Mouse (Mus musculus) megakaryocyte, embryonic 14.5 days (primary cell): Measurements from ENCODE around the gene Hand2. TPM values are rescaled to one million over a fixed set of nuclear protein-coding genes. Genes with fewer than 3 reads are reported as not detected.
A peak's percentile ranks its signal among the peaks of the same experiment; 100 is the strongest.

Source experiments
- H3K27me3 ChIP-seq: replicated peaks from 2 replicates; pipeline ENCODE3; 2012; ENCODE audit warnings: inconsistent platforms
- H3K36me3 ChIP-seq: replicated peaks from 2 replicates; pipeline ENCODE3; 2012; ENCODE audit warnings: low read length, inconsistent platforms, mixed read lengths
- H3K4me1 ChIP-seq: 2 replicates; pipeline ENCODE4 v1.6.1; 2012; ENCODE audit warnings: inconsistent platforms
- H3K4me3 ChIP-seq: replicated peaks from 2 replicates; pipeline ENCODE3; 2012; ENCODE audit warnings: moderate library complexity, mild to moderate bottlenecking, inconsistent platforms
- H3K9me3 ChIP-seq: 2 replicates; pipeline ENCODE4 v1.6.1; 2012; ENCODE audit warnings: inconsistent platforms
- FLI1 ChIP-seq: IDR thresholded peaks from 2 replicates; pipeline ENCODE4 v1.6.1; 2012; ENCODE audit warnings: low read length, inconsistent platforms, mixed read lengths
- GATA1 ChIP-seq: IDR thresholded peaks from 3 replicates; pipeline ENCODE4 v1.6.1; 2012; ENCODE audit warnings: mixed read lengths, low read length, inconsistent platforms, borderline replicate concordance
- polyA plus RNA-seq: library from polyadenylated mRNA; stranded (reverse); fragments of >175 nt; gene quantifications from 2 replicates; pipeline ENCODE4 v1.2.3, GENCODE M21; 2012; ENCODE audit warnings: low replicate concordance; ENCODE audit not compliant: insufficient read depth

Gene Hand2
- polyA plus RNA-seq, 1 experiment, result 0.03 TPM

DNA sequence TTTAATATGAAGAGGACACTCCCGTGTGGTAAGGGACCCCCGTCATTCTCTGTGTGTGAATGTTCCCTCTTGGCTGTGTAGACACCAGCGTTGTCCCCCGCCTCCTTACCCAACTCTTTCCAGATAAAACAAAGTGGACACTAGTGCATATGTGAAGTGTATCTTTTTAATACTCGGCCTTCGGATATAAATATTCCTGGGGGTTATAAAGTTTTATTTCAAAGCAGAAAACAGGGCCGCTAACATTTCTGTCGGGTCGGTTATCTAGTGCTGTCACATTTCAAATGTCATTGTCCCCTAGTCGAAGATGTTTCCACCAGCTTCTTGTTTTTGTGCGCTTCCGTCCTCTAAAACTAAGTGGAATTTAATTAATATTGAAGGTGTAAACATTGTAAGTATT, 3.3 kb downstream of the Hand2 start:
- peaks cover 24% of the 10 kb centered on the region for H3K9me3 ChIP-seq
- no peaks in the 10 kb centered on the region for H3K36me3 ChIP-seq
- H3K4me1 ChIP-seq, result peaks cover 50% of the 10 kb centered on the region
- TF ChIP-seq FLI1 (no peak), GATA1 (no peak)
- H3K27me3 ChIP-seq, result peaks cover 98% of the 10 kb centered on the region
- H3K4me3 ChIP-seq, result no peak overlapping the region

DNA sequence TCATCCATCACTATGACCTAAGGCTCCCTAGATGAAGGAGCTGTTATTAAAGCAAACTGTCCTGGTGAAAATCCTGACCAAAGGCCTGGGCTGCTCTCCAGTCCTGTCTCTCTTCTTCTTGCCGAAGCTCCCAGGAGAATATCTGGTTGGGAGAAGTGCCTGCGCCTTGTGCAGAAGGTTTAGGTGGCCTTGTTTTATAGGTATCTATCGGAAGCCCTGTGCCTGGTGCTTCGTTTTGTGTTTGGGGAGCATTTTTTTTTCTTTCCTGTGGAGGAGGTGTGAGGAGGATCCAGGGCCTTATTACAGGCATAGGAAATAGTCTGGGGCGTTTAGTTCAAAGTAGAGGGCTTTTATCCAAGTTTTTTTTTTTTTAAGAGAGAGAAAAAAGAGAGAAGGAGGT, 3.9 kb downstream of the Hand2 start:
- Histone ChIP-seq H3K4me1 (peaks cover 52% of the 10 kb centered on the region), H3K4me3 (no peak overlapping the region), H3K9me3 (peaks cover 26% of the 10 kb centered on the region), H3K27me3 (peaks cover 98% of the 10 kb centered on the region), H3K36me3 (no peaks in the 10 kb centered on the region)
- no peak for TF ChIP-seq FLI1

DNA sequence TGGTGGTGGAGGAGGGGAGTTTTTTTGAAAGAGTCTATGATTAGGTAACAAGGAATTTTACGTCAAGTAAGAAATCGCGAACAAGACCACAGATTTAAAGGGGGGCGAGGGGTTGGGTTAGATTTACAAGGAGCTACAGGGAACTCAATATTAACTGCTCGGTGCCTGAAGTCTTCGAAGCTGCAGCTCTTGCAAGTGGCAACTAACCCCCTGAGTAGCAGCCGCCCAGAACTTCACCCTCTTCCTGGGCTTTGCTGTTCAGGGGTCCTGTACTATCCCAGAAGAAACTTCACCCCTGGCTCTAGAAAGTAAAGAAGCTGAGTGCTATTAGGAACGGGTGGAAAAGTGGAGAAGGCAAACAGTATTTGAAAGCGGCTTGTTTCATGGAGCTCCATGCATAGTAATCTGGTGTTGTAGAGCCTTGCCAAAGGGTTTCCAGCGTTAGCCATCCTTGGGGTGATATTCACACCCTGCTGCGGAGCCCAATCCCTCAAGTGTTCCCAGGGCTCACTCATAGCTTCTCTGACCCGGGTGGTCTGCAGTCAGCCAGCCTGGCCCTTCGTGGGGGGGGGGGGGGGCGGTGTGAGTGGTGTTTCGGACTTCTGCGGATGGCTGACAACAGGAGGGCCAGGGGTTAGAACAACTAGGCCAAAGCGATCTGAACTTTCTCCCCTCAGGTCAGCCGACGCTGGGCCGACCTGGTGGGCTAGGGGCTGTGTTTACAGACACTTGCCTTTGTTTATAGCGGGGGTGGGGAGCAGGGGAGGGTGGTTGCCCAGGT, 4.5 kb downstream of the Hand2 start:
- peaks cover 26% of the 10 kb centered on the region for H3K9me3 ChIP-seq
- H3K36me3 ChIP-seq, result no peaks in the 10 kb centered on the region
- H3K27me3 ChIP-seq, result peaks cover 98% of the 10 kb centered on the region
- no peak overlapping the region for H3K4me3 ChIP-seq
- TF ChIP-seq GATA1 (no peak), FLI1 (no peak)
- peaks cover 50% of the 10 kb centered on the region for H3K4me1 ChIP-seq

DNA sequence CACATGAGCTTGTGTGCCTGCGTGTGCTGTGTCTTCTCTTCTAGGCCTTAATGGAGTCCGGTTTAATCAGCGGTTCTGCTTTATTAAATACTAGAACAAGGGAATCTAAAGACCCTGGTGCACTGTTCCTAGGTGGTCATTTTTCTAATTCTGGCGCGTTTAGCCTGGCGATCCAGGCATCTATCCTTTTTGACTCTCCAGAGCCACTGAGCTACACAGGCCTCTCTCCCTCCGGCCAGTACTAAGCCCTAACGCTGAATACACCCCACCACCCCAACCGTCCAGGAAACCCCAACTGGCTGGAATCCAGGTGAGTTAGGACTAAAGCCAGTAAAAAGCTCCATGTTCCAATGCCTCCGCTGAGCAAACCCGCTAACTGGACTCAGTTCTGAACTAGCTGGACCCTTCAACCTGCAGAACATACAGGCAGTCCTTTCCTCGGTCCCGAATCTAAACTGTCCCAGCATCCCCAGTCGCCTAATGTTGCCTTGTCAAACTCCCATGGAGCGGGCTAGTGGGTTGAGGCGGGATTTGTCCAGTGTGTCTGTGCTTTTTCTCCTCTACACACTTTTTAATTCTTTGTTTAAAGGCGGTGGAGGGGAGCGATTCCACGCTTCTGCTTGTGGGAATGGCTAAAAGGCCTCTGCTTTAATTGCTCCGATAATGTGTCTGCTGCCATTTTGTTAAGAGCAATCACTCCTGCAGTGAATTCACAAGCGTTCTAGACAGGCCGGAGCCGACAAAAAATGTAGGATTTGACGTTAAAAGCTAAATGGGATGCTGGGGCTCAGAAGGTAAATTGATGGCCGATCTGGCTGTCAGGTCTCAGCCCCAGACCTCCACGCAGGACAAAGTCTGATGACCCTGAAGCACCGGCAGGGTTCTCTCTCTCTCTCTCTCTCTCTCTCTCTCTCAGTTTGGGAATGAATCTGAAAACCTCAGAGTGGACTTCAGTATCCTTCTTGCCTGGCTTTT, 5.6 kb downstream of the Hand2 start:
- Histone ChIP-seq H3K4me3 (no peak overlapping the region), H3K9me3 (peaks cover 26% of the 10 kb centered on the region), H3K36me3 (no peaks in the 10 kb centered on the region), H3K27me3 (peaks cover 97% of the 10 kb centered on the region), H3K4me1 (peaks cover 41% of the 10 kb centered on the region)
- TF ChIP-seq GATA1, result no peak
- TF ChIP-seq FLI1, result no peak

DNA sequence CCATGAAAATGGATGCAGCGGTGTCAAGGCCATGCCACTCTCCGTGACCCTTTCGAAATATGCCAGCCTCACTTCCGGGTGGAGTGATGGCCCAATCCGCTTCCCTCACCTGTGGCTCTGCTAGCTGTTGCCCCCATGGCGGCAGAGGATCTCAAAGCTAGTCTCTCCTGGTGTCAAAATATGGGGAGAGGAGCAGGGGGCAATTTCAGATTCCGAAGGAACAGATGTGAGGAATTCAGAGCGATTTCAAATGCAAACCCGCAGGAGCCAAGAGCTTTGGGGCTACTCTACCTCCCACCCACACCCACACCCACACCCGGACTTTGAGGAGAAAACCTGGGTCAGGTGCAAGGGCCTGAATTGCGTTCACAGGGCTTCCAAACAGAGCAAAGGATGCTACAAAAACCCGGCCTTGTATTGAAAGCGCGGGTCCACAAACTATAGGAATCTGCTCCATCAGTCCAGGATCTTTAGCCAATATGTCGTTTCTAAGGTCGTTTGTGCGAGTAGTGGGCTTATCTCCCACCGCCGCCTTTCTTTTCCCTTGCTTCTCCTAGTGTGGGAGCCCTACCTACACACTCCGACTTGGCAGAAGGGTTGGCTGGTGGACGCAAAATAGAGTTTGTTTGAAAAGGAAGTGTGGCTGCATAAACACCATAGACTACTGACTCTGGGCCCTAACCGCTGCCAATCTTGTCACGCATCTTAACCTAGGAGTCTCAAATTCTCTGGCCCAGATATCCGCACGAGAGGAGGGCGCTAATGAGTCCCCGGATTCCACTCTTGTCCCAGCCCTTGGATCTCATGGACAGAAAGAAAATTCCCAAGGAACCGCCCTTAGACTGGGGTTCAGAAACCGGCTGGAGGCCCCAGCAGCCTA, 6.7 kb downstream of the Hand2 start:
- Histone ChIP-seq H3K4me3 (no peak overlapping the region), H3K27me3 (peaks cover 97% of the 10 kb centered on the region), H3K36me3 (no peaks in the 10 kb centered on the region), H3K9me3 (peaks cover 22% of the 10 kb centered on the region), H3K4me1 (peaks cover 38% of the 10 kb centered on the region)
- no peak for TF ChIP-seq FLI1
- no peak for TF ChIP-seq GATA1

DNA sequence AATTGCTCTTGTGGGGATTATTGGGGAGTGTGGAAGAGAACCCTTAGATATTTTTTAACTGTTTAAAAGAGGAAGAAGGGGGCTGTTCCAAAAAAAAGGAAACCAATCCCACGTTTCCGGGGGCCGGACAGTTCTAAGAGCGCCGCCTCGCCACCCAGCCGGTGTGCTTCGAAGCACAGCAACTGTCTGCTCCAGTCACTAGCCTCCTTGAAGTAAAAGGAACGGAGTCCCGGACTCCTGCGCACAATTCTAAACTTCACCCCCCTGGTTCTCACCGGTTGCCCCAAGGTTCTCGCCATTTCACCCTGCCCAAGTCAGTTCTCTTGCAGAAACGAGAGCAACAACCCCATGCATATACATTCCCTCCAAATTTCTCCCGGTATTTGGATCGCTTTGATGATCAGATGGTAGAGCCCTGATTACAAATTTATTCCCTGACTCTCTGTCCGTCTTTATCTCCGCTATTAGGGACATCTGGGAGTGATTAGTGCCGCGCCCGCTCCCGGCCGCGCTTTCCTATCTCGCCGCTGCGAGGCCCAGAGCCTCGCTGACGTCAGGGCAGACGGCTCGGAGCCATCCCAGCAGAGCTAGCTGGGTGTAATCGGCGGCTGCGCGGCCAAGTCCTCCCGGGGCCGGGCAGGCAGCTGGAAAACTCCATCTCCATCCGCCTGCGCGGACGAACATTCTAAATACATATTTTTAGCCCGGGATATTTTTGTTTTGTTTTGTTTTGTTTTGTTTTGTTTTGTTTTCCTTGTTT, 7.6 kb downstream of the Hand2 start:
- peaks cover 22% of the 10 kb centered on the region for H3K9me3 ChIP-seq
- H3K36me3 ChIP-seq, result no peaks in the 10 kb centered on the region
- peaks cover 97% of the 10 kb centered on the region for H3K27me3 ChIP-seq
- H3K4me1 ChIP-seq, result peaks cover 41% of the 10 kb centered on the region
- peak overlapping the region; percentile 84 for H3K4me3 ChIP-seq
- TF ChIP-seq FLI1 (no peak), GATA1 (no peak)

DNA sequence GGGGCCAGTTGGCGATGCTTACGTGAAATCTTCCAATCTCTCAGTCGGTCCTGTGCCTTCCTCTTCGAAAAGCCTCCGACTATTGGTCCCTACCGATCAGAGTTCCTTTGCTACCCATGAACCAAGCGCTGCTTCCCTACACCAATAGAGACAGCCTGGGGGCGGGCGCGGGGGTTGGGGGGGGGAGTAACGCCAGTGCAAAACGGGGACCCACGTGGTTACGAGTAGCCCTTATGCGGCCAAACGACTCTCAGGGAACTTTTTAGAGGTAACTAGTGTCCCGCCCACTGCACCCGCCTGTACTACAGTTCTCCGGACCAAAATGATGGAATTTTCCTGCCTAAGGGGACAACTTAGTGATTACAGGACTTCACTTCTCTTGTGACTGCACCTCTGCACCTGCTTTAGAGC, 8.2 kb downstream of the Hand2 start:
- H3K27me3 ChIP-seq, result peaks cover 97% of the 10 kb centered on the region
- H3K9me3 ChIP-seq, result peaks cover 22% of the 10 kb centered on the region
- H3K4me3 ChIP-seq, result peak overlapping the region; percentile 84
- no peaks in the 10 kb centered on the region for H3K36me3 ChIP-seq
- peaks cover 41% of the 10 kb centered on the region for H3K4me1 ChIP-seq
- TF ChIP-seq FLI1 (no peak), GATA1 (no peak)

DNA sequence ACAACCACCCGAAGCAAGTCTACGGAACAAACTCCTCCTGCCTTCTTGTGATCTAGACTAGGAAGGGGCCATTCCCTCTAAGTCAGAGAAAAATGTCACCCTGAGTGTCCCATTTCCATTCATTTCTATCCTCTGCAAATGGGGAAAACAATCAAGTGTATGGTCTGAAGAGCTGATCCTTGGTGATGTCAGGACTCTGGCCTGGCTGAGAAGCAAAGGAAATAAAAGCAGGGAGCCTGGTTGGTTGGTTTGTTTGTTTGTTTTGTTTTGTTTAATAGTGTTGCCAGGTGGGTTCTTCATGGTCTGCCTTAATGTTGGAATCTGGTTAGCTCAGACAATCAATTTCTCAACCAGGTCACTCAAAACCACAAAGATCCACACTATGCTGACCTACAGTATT, 9.3 kb downstream of the Hand2 start:
- peaks cover 98% of the 10 kb centered on the region for H3K27me3 ChIP-seq
- H3K36me3 ChIP-seq, result no peaks in the 10 kb centered on the region
- H3K4me3 ChIP-seq, result no peak overlapping the region
- peaks cover 22% of the 10 kb centered on the region for H3K9me3 ChIP-seq
- H3K4me1 ChIP-seq, result peaks cover 46% of the 10 kb centered on the region
- no peak for TF ChIP-seq GATA1
- no peak for TF ChIP-seq FLI1
